Mouse (Mus musculus) liver, embryonic 14.5 days (tissue): ENCODE measurements at regions not wholly inside any gene's neighbourhood (a gene's known extent, or its start where the extent isn't known, plus 50 kb on each side); places are given as distances from the start of the nearest gene placed in this dataset.

ENCODE experiments used
- CTCF ChIP-seq: IDR thresholded peaks from 2 replicates; pipeline ENCODE4 v1.5.1; 2016; ENCODE audit warnings: antibody characterized with exemption, low read depth, control low read depth
- EP300 ChIP-seq: IDR thresholded peaks from 2 replicates; pipeline ENCODE4 v1.6.1; 2016; ENCODE audit warnings: antibody characterized with exemption, low read depth

DNA sequence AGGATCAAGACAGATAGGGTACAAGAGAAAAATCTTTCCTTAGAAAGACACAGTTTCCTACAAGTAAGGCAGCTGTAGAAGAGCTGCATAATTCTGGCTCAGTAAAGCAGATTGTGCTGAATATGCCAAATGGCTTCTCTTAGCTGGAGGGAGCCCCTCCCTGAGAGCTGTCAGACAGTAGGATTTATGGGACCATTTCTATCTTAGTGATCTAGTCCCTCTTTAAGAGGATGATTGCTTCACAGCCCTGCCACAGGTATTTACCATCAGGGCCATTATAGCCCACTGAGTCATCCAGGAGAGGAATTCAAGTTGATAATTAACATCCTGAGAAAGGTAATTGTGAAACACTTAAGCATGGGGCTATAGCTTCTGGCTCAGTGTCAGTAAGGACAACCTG, 101.5 kb upstream of the Cypt1 start:
- TF ChIP-seq CTCF: no peak
- no peak for TF ChIP-seq EP300
